Mouse (Mus musculus) kidney, adult 2 months (tissue): ENCODE data around the gene Mcpt8.
"Not testable (repeated sequence)": the region's sequence is repeated elsewhere in the genome, so short reads cannot be mapped to it uniquely, and the experiment has no call there.

Experiments used
- CTCF ChIP-seq: fragments of 200-500 bp; conservative IDR thresholded peaks from 2 replicates; pipeline ENCODE4 v1.5.1; 2011; ENCODE audit warnings: low read depth, mild to moderate bottlenecking, control low read depth, low read length, moderate library complexity, mixed read lengths; ENCODE audit not compliant: insufficient read depth, insufficient read length
- POLR2A ChIP-seq: fragments of 200-500 bp; IDR thresholded peaks from one replicate; pipeline ENCODE4 v1.6.1; 2011; ENCODE audit warnings: low read depth, low read length, control low read depth

GRCm38 (mm10) chr14:56132508-56132907, 47.4 kb upstream of the Mcpt8 start, which contains the start of gene Gzmd:
- not testable (repeated sequence) for TF ChIP-seq POLR2A, CTCF
